Mouse (Mus musculus) neural tube, embryonic 12.5 days (tissue): Measurements from ENCODE around the gene Nudc. TPM values are rescaled to one million over a fixed set of nuclear protein-coding genes. Genes with fewer than 3 reads are reported as not detected.

Source experiments
- microRNA-seq: library from miRNA; unstranded; fragments of <30 nt; microRNA quantifications from one replicate; pipeline ENCODE4, GENCODE M21; 2017
- polyA plus RNA-seq: library from polyadenylated mRNA; unstranded; fragments of >200 nt; fragmentation: Nextera tagmentation; extraction: Ambion mirVana; gene quantifications from 2 replicates; pipeline ENCODE4 v1.2.1, GENCODE M21; 2016

Gene Nudc
- polyA plus RNA-seq, 1 experiment from 2014 or later: 339 TPM

Small RNA genes lying within 50 kb of the gene (microRNA-seq; reads per million reads assigned to microRNA genes)
- not detected for gene Gm23158

Other genes with a start within 250 kb of the Nudc start
- 22.3 and 28.3 TPM in 2 replicates for gene Wdtc1, start 192.5 kb downstream of the Nudc start, polyA plus RNA-seq
- gene Slc9a1, start 176.3 kb downstream of the Nudc start, polyA plus RNA-seq: 7.1 and 9.0 TPM in 2 replicates
- gene Tent5b, start 65.9 kb downstream of the Nudc start, polyA plus RNA-seq: 0.29 and 0.66 TPM in 2 replicates
- gene Trnp1, start 47.4 kb downstream of the Nudc start, polyA plus RNA-seq: 2.5 and 3.7 TPM in 2 replicates
- gene Kdf1, start 27.0 kb downstream of the Nudc start, polyA plus RNA-seq: 1.1 and 1.5 TPM in 2 replicates
- gene Nr0b2, start 7.4 kb upstream of the Nudc start, polyA plus RNA-seq: not detected in 2 replicates
- gene Gpatch3, start 28.7 kb upstream of the Nudc start, polyA plus RNA-seq: 11.7 and 13.7 TPM in 2 replicates
- gene Gpn2, start 38.4 kb upstream of the Nudc start, polyA plus RNA-seq: 22.7 and 24.7 TPM in 2 replicates
- 8.3 and 9.5 TPM in 2 replicates for gene Sfn, start 56.2 kb upstream of the Nudc start, polyA plus RNA-seq
- 9.9 and 11.5 TPM in 2 replicates for gene Zdhhc18, start 104.2 kb upstream of the Nudc start, polyA plus RNA-seq
- gene Pigv, start 126.7 kb upstream of the Nudc start, polyA plus RNA-seq: 16.4 and 16.9 TPM in 2 replicates
- gene Arid1a, start 210.8 kb upstream of the Nudc start, polyA plus RNA-seq: 41.0 and 42.4 TPM in 2 replicates